Mouse (Mus musculus) embryonic fibroblast, embryonic 13.5 days (primary cell): ENCODE data around the gene Traip. TPM values are rescaled to one million over a fixed set of nuclear protein-coding genes. Genes with fewer than 3 reads are reported as not detected.

ENCODE experiments used
- H3K27ac ChIP-seq: 2 replicates; pipeline ENCODE4 v1.5.1; 2012; ENCODE audit warnings: low read length, control low read depth, inconsistent platforms; ENCODE audit not compliant: insufficient read depth
- H3K4me1 ChIP-seq: 2 replicates; pipeline ENCODE4 v1.6.1; 2011; ENCODE audit warnings: low read length; ENCODE audit not compliant: control insufficient read depth, insufficient read depth
- H3K4me3 ChIP-seq: 2 replicates; pipeline ENCODE4 v1.5.1; 2011; ENCODE audit warnings: mild to moderate bottlenecking, control low read depth, low read length; ENCODE audit not compliant: insufficient read depth
- CTCF ChIP-seq: IDR thresholded peaks from 2 replicates; pipeline ENCODE4 v1.5.1; 2011; ENCODE audit warnings: mild to moderate bottlenecking, control low read depth, low read length, moderate library complexity, borderline replicate concordance; ENCODE audit not compliant: insufficient read depth
- POLR2A ChIP-seq: IDR thresholded peaks from 2 replicates; pipeline ENCODE4 v1.6.1; 2011; ENCODE audit warnings: low read depth, mild to moderate bottlenecking, control low read depth, low read length, moderate library complexity
- polyA plus RNA-seq: library from polyadenylated mRNA; stranded (reverse); fragments of >200 nt; gene quantifications from 2 replicates; pipeline ENCODE4 v1.2.4, GENCODE M21; 2011; ENCODE audit warnings: low read depth; ENCODE audit not compliant: missing spikeins, insufficient read length

Traip gene
- polyA plus RNA-seq, 1 experiment, result 13.5 TPM

GRCm38 (mm10) chr9:107932221-107932620 lies 17.7 kb upstream of the Traip start:
- Histone ChIP-seq H3K4me3 (no peak overlapping the region), H3K27ac (no peak overlapping the region), H3K4me1 (no peaks in the 10 kb centered on the region)
- no peak for TF ChIP-seq CTCF
- no peak for TF ChIP-seq POLR2A

- TF ChIP-seq POLR2A (no peak), CTCF (no peak)
- no peaks in the 10 kb centered on the region for H3K4me1 ChIP-seq
- H3K27ac ChIP-seq, result no peak overlapping the region
- H3K4me3 ChIP-seq, result no peak overlapping the region
Observed at GRCm38 (mm10) chr9:107934146-107934545, 15.8 kb upstream of the Traip start.

GRCm38 (mm10) chr9:107935374-107935773 lies 14.6 kb upstream of the Traip start, which contains the start of gene Camkv:
Camkv (plus strand) TSS chr9:107935674.
- TF ChIP-seq POLR2A (no peak), CTCF (no peak)
- H3K27ac ChIP-seq, result no peak within 1 kb of the TSS
- peak within 1 kb of the TSS; percentile 14 for H3K4me3 ChIP-seq
- peaks cover 3% of the 10 kb centered on the region; the same call in 1 of the 2 replicates for H3K4me1 ChIP-seq

- no peak overlapping the region for H3K27ac ChIP-seq
- peaks cover 4% of the 10 kb centered on the region; the same call in 1 of the 2 replicates for H3K4me1 ChIP-seq
- H3K4me3 ChIP-seq, result peak overlapping the region; percentile 14
- no peak for TF ChIP-seq CTCF
- no peak for TF ChIP-seq POLR2A
Observed at GRCm38 (mm10) chr9:107935790-107936214, 14.1 kb upstream of the Traip start.

- H3K27ac ChIP-seq, result no peak overlapping the region
- TF ChIP-seq POLR2A (no peak), CTCF (no peak)
- peak overlapping the region; percentile 14 for H3K4me3 ChIP-seq
- peaks cover 4% of the 10 kb centered on the region; the same call in 1 of the 2 replicates for H3K4me1 ChIP-seq
Observed at GRCm38 (mm10) chr9:107936215-107936822, 13.6 kb upstream of the Traip start.

GRCm38 (mm10) chr9:107936831-107937230 lies 13.1 kb upstream of the Traip start:
- Histone ChIP-seq H3K27ac (no peak overlapping the region), H3K4me3 (no peak overlapping the region), H3K4me1 (peaks cover 4% of the 10 kb centered on the region; the same call in 1 of the 2 replicates)
- TF ChIP-seq CTCF, result no peak
- TF ChIP-seq POLR2A, result no peak

- Histone ChIP-seq H3K4me1 (peaks cover 6% of the 10 kb centered on the region; the same call in 1 of the 2 replicates), H3K4me3 (no peak overlapping the region), H3K27ac (no peak overlapping the region)
- TF ChIP-seq CTCF (no peak), POLR2A (no peak)
Observed at GRCm38 (mm10) chr9:107947241-107948194, 2.4 kb upstream of the Traip start.

- H3K4me3 ChIP-seq, result no peak overlapping the region
- no peak overlapping the region for H3K27ac ChIP-seq
- H3K4me1 ChIP-seq, result peaks cover 6% of the 10 kb centered on the region; the same call in 1 of the 2 replicates
- TF ChIP-seq POLR2A (no peak), CTCF (no peak)
Observed at GRCm38 (mm10) chr9:107949184-107949921, 583 bp upstream of the Traip start.
